Mouse (Mus musculus) intestine, postnatal 0 days (tissue): ENCODE results near the gene Mcf2. TPM values are rescaled to one million over a fixed set of nuclear protein-coding genes. Genes with fewer than 3 reads are reported as not detected.

ENCODE experiments used
- ATAC-seq: fragments of 200-750 bp; cut with Nextera tagmentation; 2 replicates; pipeline ENCODE4 v1.8.0; 2017; ENCODE audit warnings: mild to moderate bottlenecking, moderate TSS enrichment, moderate library complexity
- H3K27ac ChIP-seq: fragments of 300-500 bp; sonication (generic); 2 replicates; pipeline ENCODE4 v1.5.1; 2014; ENCODE audit warnings: mild to moderate bottlenecking, low read depth, low read length, moderate library complexity
- H3K27me3 ChIP-seq: fragments of 300-500 bp; sonication (generic); replicated peaks from 2 replicates; pipeline ENCODE4 v1.6.1; 2014; ENCODE audit warnings: low read length, mixed read lengths; ENCODE audit not compliant: control insufficient read depth, insufficient read depth
- H3K36me3 ChIP-seq: fragments of 300-500 bp; sonication (generic); 2 replicates; pipeline ENCODE4 v1.6.1; 2014; ENCODE audit warnings: mild to moderate bottlenecking, moderate library complexity; ENCODE audit not compliant: control insufficient read depth, insufficient read depth
- H3K4me1 ChIP-seq: fragments of 300-500 bp; sonication (generic); replicated peaks from 2 replicates; pipeline ENCODE4 v1.6.1; 2014; ENCODE audit warnings: antibody characterized with exemption, low read length, mixed read lengths; ENCODE audit not compliant: control insufficient read depth, insufficient read depth
- H3K4me2 ChIP-seq: fragments of 300-500 bp; sonication (generic); replicated peaks from 2 replicates; pipeline ENCODE4 v1.6.1; 2014; ENCODE audit warnings: low read depth, mild to moderate bottlenecking, moderate library complexity
- H3K4me3 ChIP-seq: fragments of 300-500 bp; sonication (generic); 2 replicates; pipeline ENCODE4 v1.5.1; 2014; ENCODE audit warnings: low read depth, low read length
- H3K9ac ChIP-seq: fragments of 300-500 bp; sonication (generic); 2 replicates; pipeline ENCODE4 v1.6.1; 2014; ENCODE audit warnings: mild to moderate bottlenecking, low read depth, low read length
- H3K9me3 ChIP-seq: fragments of 300-500 bp; sonication (generic); 2 replicates; pipeline ENCODE4 v1.6.1; 2016; ENCODE audit warnings: mixed run types; ENCODE audit not compliant: control insufficient read depth
- CTCF ChIP-seq: sonication (generic); IDR thresholded peaks from 2 replicates; pipeline ENCODE4 v1.5.1; 2016; ENCODE audit warnings: low read depth, mild to moderate bottlenecking, control low read depth, antibody characterized with exemption, moderate library complexity
- WGBS: fragments of 180-500 bp; shearing (Covaris S2); extraction: QIAGEN DNeasy Blood & Tissue Kit; methylation state at CpG from one replicate; pipeline ENCODE4 v1.1.7; 2014; 5-methylcytosine and 5-hydroxymethylcytosine counted together
- polyA plus RNA-seq: library from polyadenylated mRNA; unstranded; fragments of >200 nt; fragmentation: Nextera tagmentation; extraction: Ambion mirVana; gene quantifications from 2 replicates; pipeline ENCODE4 v1.2.1, GENCODE M21; 2015

Mcf2 gene
- polyA plus RNA-seq = 0.10 TPM in 1 of 2 replicates, not detected in the other

GRCm38 (mm10) chrX:60178744-60179458, at the start of gene Mcf2:
TSS of gene Mcf2 (minus strand) at chrX:60179089.
- Histone ChIP-seq H3K4me1 (no peaks in the 10 kb centered on the region), H3K27ac (no peak within 1 kb of the TSS), H3K9me3 (no peaks in the 10 kb centered on the region), H3K36me3 (no peaks in the 10 kb centered on the region), H3K27me3 (0 out of 2 replicates have a peak, but pooled peaks cover 5% of the 10 kb centered on the region), H3K4me3 (peak within 1 kb of the TSS; percentile 26), H3K9ac (no peak within 1 kb of the TSS), H3K4me2 (peak within 1 kb of the TSS; percentile 62)
- ATAC-seq = no peak
- 16% methylated on average over 28 of the region's 28 CpGs for WGBS
- TF ChIP-seq CTCF = 0 out of 2 replicates have a peak, but pooled peaks have one; percentile 3

DNA sequence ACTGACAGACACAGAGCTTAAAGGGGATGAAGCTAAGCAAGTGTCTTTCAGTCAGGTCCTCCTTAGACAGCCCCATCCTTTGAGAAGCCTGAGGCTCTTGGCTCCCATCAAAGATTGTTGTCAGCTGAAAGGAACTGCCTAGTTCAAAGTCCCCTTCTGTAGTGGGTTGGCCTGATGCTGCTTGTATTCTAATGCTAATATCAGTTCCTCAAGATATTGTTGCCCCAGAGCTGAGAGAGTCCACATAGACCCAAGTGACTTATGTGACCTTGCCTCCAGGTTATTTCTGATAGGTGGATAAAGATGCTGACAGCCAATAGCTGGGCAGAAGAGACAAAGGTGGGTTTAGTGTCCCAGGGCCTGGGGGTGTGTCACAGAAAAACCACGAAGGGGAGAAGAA, 8.8 kb upstream of the Mcf2 start:
- no peak for TF ChIP-seq CTCF
- Histone ChIP-seq H3K4me3 (no peak overlapping the region), H3K36me3 (no peaks in the 10 kb centered on the region), H3K9ac (no peak overlapping the region), H3K4me1 (no peaks in the 10 kb centered on the region), H3K27ac (no peak overlapping the region), H3K27me3 (no peaks in the 10 kb centered on the region), H3K9me3 (no peaks in the 10 kb centered on the region), H3K4me2 (no peak overlapping the region)
- WGBS = 36% methylated on average over 1 of the region's 1 CpGs
- no peak for ATAC-seq

DNA sequence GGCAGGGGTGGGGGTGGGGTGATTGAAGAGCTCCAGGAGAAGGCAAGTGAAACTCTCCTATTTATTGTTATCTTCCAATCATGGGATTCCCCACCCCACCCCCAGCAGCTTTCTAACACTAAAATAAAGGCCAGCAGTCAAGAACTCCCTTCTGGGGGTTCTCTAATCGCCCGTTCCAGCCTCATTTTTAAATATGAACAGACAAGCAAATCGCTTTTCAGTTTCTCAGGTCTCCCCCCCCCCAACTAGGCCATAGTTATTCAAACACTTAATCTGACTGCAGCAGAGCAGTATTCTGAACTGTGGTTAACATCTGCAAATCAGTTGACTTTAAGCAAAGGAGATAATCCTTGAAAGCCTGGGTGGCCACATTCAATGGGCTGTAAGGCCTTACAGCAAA, 3.7 kb upstream of the Mcf2 start:
- H3K36me3 ChIP-seq = no peaks in the 10 kb centered on the region
- no peaks in the 10 kb centered on the region for H3K4me1 ChIP-seq
- H3K27me3 ChIP-seq = 0 out of 2 replicates have a peak, but pooled peaks cover 5% of the 10 kb centered on the region
- WGBS = 65% methylated on average over 3 of the region's 3 CpGs
- H3K9me3 ChIP-seq = no peaks in the 10 kb centered on the region
- no peak overlapping the region for H3K9ac ChIP-seq
- no peak overlapping the region for H3K4me2 ChIP-seq
- no peak for ATAC-seq
- no peak overlapping the region for H3K27ac ChIP-seq
- no peak for TF ChIP-seq CTCF
- no peak overlapping the region for H3K4me3 ChIP-seq

GRCm38 (mm10) chrX:60178025-60178743, 705 bp downstream of the Mcf2 start:
- no peak overlapping the region for H3K9ac ChIP-seq
- TF ChIP-seq CTCF = no peak
- 0 out of 2 replicates have a peak, but pooled peaks cover 5% of the 10 kb centered on the region for H3K27me3 ChIP-seq
- no peaks in the 10 kb centered on the region for H3K36me3 ChIP-seq
- peak overlapping the region; percentile 26 for H3K4me3 ChIP-seq
- H3K9me3 ChIP-seq = no peaks in the 10 kb centered on the region
- ATAC-seq = no peak
- H3K4me1 ChIP-seq = no peaks in the 10 kb centered on the region
- 9% methylated on average over 19 of the region's 19 CpGs for WGBS
- no peak overlapping the region for H3K27ac ChIP-seq
- peak overlapping the region; percentile 62 for H3K4me2 ChIP-seq

DNA sequence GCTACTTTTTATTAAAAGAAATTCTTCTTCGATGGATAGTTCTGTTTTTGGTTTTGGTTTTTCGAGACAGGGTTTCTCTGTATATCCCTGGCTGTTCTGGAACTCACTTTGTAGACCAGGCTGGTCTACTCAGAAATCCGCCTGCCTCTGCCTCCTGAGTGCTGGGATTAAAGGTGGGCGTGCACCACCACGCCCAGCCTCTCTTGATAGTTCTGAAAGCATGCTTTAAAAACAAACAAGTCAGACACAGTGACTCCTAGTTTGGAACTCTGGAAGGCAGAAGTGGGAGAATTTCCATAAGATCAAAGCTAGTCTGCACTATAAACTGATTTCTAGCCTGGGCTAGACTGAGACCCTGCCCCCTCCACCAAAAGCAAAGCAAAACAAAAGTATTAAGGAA, 8.8 kb downstream of the Mcf2 start:
- Histone ChIP-seq H3K36me3 (no peaks in the 10 kb centered on the region), H3K9me3 (no peaks in the 10 kb centered on the region), H3K4me1 (no peaks in the 10 kb centered on the region), H3K27me3 (no peaks in the 10 kb centered on the region), H3K9ac (no peak overlapping the region), H3K4me2 (no peak overlapping the region), H3K27ac (no peak overlapping the region), H3K4me3 (no peak overlapping the region)
- no peak for TF ChIP-seq CTCF
- WGBS = 81% methylated on average over 5 of the region's 5 CpGs
- ATAC-seq = no peak

- no peaks in the 10 kb centered on the region for H3K36me3 ChIP-seq
- no peaks in the 10 kb centered on the region for H3K4me1 ChIP-seq
- TF ChIP-seq CTCF = no peak
- WGBS = 73% methylated on average over 2 of the region's 2 CpGs
- H3K27me3 ChIP-seq = no peaks in the 10 kb centered on the region
- H3K27ac ChIP-seq = no peak overlapping the region
- H3K9ac ChIP-seq = no peak overlapping the region
- H3K4me2 ChIP-seq = no peak overlapping the region
- H3K4me3 ChIP-seq = no peak overlapping the region
- no peak for ATAC-seq
- H3K9me3 ChIP-seq = no peaks in the 10 kb centered on the region
These were observed 9.4 kb downstream of the Mcf2 start for GRCm38 (mm10) chrX:60169511-60169910.
